Mouse (Mus musculus) bone marrow macrophage, adult 2 months (primary cell): Measurements from ENCODE around the gene Htr2a.

ENCODE experiments used
- CTCF ChIP-seq: IDR thresholded peaks from 2 replicates; pipeline ENCODE4 v1.5.1; 2012; ENCODE audit warnings: low read depth, mild to moderate bottlenecking, low read length, moderate library complexity
- POLR2A ChIP-seq: IDR thresholded peaks from 2 replicates; pipeline ENCODE4 v1.6.1; 2012; ENCODE audit warnings: mild to moderate bottlenecking, low read depth, low read length, borderline replicate concordance

DNA sequence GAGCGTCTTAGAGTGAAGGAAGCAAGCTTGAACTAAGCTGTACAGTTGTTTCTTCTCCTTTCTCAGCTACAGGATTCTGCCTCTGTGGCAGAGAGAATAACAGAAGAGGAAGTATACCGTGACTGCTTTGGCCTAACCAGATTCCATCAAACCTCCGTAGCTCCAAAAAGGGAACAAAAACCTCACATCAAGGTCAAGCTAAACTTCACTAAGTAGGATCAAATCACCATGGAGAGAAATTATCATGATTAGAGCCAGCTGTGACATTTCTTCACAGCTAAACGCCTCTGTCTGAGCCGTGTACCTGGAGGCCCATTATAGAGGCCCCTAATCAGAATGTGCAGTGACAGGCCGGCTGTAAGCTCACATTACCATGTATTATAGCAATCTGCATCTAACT, 63.3 kb downstream of the Htr2a start:
- TF ChIP-seq CTCF (no peak), POLR2A (no peak)
